Mouse (Mus musculus) kidney, embryonic 15.5 days (tissue): ENCODE results near the gene Hells. TPM values are rescaled to one million over a fixed set of nuclear protein-coding genes. Genes with fewer than 3 reads are reported as not detected.
A peak's percentile ranks its signal among the peaks of the same experiment; 100 is the strongest.

ENCODE experiments used
- ATAC-seq: fragments of 200-750 bp; cut with Nextera tagmentation; replicated peaks from 2 replicates; pipeline ENCODE4 v1.8.0; 2017; ENCODE audit warnings: moderate TSS enrichment; ENCODE audit not compliant: low FRiP score
- H3K27ac ChIP-seq: fragments of 300-500 bp; sonication (generic); 2 replicates; pipeline ENCODE4 v1.5.1; 2015; ENCODE audit warnings: mild to moderate bottlenecking, inconsistent platforms
- H3K27me3 ChIP-seq: fragments of 300-500 bp; sonication (generic); 2 replicates; pipeline ENCODE4 v1.6.1; 2015; ENCODE audit warnings: inconsistent platforms
- H3K36me3 ChIP-seq: fragments of 300-500 bp; sonication (generic); 2 replicates; pipeline ENCODE4 v1.6.1; 2015; ENCODE audit warnings: inconsistent platforms
- H3K4me1 ChIP-seq: fragments of 300-500 bp; sonication (generic); 2 replicates; pipeline ENCODE4 v1.6.1; 2015; ENCODE audit warnings: inconsistent platforms
- H3K4me2 ChIP-seq: fragments of 300-500 bp; sonication (generic); 2 replicates; pipeline ENCODE4 v1.6.1; 2015; ENCODE audit warnings: moderate library complexity, mild to moderate bottlenecking, inconsistent platforms
- H3K4me3 ChIP-seq: fragments of 300-500 bp; sonication (generic); replicated peaks from 2 replicates; pipeline ENCODE4 v1.5.1; 2015; ENCODE audit warnings: mild to moderate bottlenecking, inconsistent platforms
- H3K9ac ChIP-seq: fragments of 300-500 bp; sonication (generic); 2 replicates; pipeline ENCODE4 v1.6.1; 2015; ENCODE audit warnings: mild to moderate bottlenecking, inconsistent platforms
- H3K9me3 ChIP-seq: fragments of 300-500 bp; sonication (generic); replicated peaks from 2 replicates; pipeline ENCODE4 v1.6.1; 2016; ENCODE audit warnings: inconsistent platforms
- WGBS: fragments of 180-500 bp; shearing (Covaris S2); methylation state at CpG from one replicate; pipeline ENCODE4 v1.1.7; 2015; ENCODE audit warnings: mixed read lengths; 5-methylcytosine and 5-hydroxymethylcytosine counted together
- polyA plus RNA-seq: library from polyadenylated mRNA; unstranded; fragments of >200 nt; fragmentation: Nextera tagmentation; extraction: Ambion mirVana; gene quantifications from 2 replicates; pipeline ENCODE4 v1.2.1, GENCODE M21; 2015

Gene Hells
- polyA plus RNA-seq: 53.6 and 56.9 TPM in 2 replicates

DNA sequence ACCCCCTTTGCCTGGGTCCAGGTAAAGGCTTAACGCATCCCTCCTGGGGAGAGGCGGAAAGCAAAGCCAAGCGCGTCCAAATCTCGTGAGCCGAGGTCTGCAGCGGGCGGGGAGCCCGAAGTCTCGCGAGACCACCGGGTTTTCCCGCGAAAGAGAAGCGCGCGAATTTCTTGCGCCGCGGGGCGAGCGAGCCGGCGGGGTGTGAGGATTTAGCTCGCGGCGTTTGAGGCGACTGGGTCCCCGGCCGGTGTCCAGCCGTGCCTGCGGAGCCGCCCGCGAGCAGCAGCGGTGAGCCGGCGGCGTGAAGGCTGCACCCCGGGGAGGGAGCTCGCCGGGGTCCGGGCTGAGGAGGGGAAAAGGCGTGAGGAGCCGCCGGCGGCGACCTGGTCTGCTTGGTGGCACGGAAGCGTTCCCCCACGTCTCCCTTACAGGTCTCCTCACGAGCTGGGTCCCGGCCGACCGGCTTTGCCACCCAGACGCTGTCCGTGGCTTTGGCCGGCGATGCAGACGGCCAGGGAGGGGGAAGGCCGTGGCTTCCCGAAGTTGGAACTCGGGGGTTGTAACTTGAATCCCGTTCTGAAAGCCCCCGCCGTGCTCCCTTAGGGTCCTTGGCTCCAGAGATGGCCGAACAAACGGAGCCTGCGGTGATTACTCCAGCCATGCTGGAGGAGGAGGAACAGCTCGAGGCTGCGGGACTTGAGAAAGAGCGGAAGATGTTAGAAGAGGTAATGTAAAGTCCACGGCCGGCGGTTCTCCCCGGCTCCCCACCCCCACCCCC lies at the start of gene Hells:
Hells (plus strand) TSS at position 128 of the 778 bp plus-strand sequence.
- Histone ChIP-seq H3K4me2 (peak within 1 kb of the TSS; percentile 87), H3K27ac (peak within 1 kb of the TSS; percentile 87), H3K4me1 (peaks cover 8% of the 10 kb centered on the region), H3K4me3 (peak within 1 kb of the TSS; percentile 91), H3K9me3 (no peaks in the 10 kb centered on the region), H3K9ac (peak within 1 kb of the TSS; percentile 73), H3K27me3 (no peaks in the 10 kb centered on the region), H3K36me3 (peaks cover 19% of the 10 kb centered on the region)
- under 1% methylated on average over 76 of the region's 76 CpGs for WGBS
- peak; percentile 95 for ATAC-seq

- H3K4me1 ChIP-seq: no peaks in the 10 kb centered on the region
- no peak overlapping the region for H3K9ac ChIP-seq
- H3K27ac ChIP-seq: no peak overlapping the region
- H3K27me3 ChIP-seq: no peaks in the 10 kb centered on the region
- no peak overlapping the region for H3K4me2 ChIP-seq
- H3K9me3 ChIP-seq: no peaks in the 10 kb centered on the region
- H3K4me3 ChIP-seq: no peak overlapping the region
- 79% methylated on average over 12 of the region's 12 CpGs for WGBS
- ATAC-seq: no peak
- H3K36me3 ChIP-seq: peaks cover 5% of the 10 kb centered on the region; the same call in 1 of the 2 replicates
Observed at GRCm38 (mm10) chr19:38901146-38902135, 29.3 kb upstream of the Hells start.

GRCm38 (mm10) chr19:38902501-38902900 lies 28.2 kb upstream of the Hells start:
- H3K27me3 ChIP-seq: no peaks in the 10 kb centered on the region
- no peak overlapping the region for H3K9ac ChIP-seq
- H3K36me3 ChIP-seq: 0 out of 2 replicates have a peak, but pooled peaks cover 5% of the 10 kb centered on the region
- 95% methylated on average over 5 of the region's 5 CpGs for WGBS
- H3K4me1 ChIP-seq: no peaks in the 10 kb centered on the region
- ATAC-seq: no peak
- no peak overlapping the region for H3K27ac ChIP-seq
- H3K4me3 ChIP-seq: no peak overlapping the region
- H3K4me2 ChIP-seq: no peak overlapping the region
- H3K9me3 ChIP-seq: no peaks in the 10 kb centered on the region

- no peaks in the 10 kb centered on the region for H3K9me3 ChIP-seq
- no peak overlapping the region for H3K4me2 ChIP-seq
- 92% methylated on average over 9 of the region's 9 CpGs for WGBS
- no peak overlapping the region for H3K4me3 ChIP-seq
- H3K27ac ChIP-seq: no peak overlapping the region
- H3K9ac ChIP-seq: no peak overlapping the region
- no peak for ATAC-seq
- H3K27me3 ChIP-seq: no peaks in the 10 kb centered on the region
- no peaks in the 10 kb centered on the region for H3K4me1 ChIP-seq
- peaks cover 41% of the 10 kb centered on the region for H3K36me3 ChIP-seq
Observed at GRCm38 (mm10) chr19:38913786-38914185, 16.9 kb upstream of the Hells start.

DNA sequence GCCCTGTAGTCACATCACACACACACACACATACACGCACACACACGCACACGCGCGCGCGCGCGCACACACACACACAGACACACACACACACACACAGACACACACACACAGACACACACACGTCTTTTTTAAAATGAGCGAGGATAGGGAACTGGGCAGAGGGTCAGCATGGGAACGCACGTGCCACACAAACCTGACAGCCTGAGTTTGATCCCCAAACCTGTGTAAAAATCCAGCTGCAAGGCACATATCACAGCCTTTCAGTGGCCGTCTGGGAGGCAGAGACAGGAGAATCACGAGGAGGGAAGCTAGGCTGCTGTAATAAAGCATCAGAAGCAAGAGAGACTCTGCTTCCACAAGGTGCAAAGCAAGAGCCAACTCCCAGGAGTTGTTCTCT lies 15.8 kb upstream of the Hells start:
- 88% methylated on average over 15 of the region's 15 CpGs for WGBS
- no peak overlapping the region for H3K4me3 ChIP-seq

GRCm38 (mm10) chr19:38915677-38916076 lies 15.0 kb upstream of the Hells start:
- Histone ChIP-seq H3K9ac (no peak overlapping the region), H3K9me3 (no peaks in the 10 kb centered on the region), H3K4me3 (no peak overlapping the region), H3K4me2 (no peak overlapping the region), H3K27ac (no peak overlapping the region), H3K4me1 (no peaks in the 10 kb centered on the region), H3K27me3 (no peaks in the 10 kb centered on the region), H3K36me3 (peaks cover 49% of the 10 kb centered on the region)
- whole genome bisulfite sequencing: 51% methylated on average over 3 of the region's 3 CpGs
- no peak for ATAC-seq

More for the DNA sequence above, 15.8 kb upstream of the Hells start:
- no peak for ATAC-seq
- Histone ChIP-seq H3K9ac (no peak overlapping the region), H3K36me3 (peaks cover 45% of the 10 kb centered on the region), H3K9me3 (no peaks in the 10 kb centered on the region), H3K27me3 (no peaks in the 10 kb centered on the region), H3K4me2 (no peak overlapping the region), H3K27ac (no peak overlapping the region), H3K4me1 (no peaks in the 10 kb centered on the region)

GRCm38 (mm10) chr19:38928481-38929158 lies 2.1 kb upstream of the Hells start:
- Histone ChIP-seq H3K4me3 (no peak overlapping the region), H3K4me2 (no peak overlapping the region), H3K9ac (no peak overlapping the region), H3K4me1 (peaks cover 8% of the 10 kb centered on the region), H3K9me3 (no peaks in the 10 kb centered on the region), H3K27ac (no peak overlapping the region), H3K27me3 (no peaks in the 10 kb centered on the region), H3K36me3 (0 out of 2 replicates have a peak, but pooled peaks cover 3% of the 10 kb centered on the region)
- ATAC-seq: no peak
- 95% methylated on average over 11 of the region's 11 CpGs for WGBS

DNA sequence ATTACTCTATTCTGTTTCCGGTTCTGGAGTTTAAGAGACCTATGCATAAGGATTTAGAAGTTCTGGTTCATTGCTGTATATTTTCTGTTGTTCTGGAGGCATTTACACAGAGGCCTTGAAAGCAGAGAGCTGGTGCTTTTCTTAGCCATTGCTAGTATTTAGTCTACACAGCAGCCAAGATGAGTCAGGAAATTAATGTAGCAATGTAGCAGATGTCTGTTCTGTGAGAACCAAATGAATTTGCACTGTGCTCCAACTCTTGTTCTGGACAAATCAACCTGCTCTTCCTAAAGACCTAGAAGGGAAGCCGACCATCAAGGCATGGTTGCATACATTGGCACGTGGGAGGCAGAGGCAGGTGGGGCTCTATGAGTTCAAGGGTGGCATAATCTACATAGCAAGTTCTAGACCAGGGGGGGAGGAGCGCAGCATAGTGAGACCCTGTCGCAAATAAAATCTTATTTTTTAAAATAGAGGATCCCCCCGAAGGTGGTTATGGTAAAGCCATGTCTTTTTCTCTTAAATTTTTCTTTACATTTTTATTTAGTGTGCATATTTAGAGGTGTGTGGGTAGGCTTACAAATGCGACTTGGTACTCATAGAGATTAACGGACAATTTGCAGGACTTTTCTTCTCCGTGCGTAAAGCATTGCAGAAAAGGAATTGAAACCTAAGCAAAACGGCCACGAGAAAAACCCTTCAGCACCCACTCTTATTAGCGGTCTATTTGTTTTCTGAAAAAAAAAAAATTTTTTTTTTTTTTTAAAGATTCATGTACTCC lies 1.1 kb upstream of the Hells start:
- no peaks in the 10 kb centered on the region for H3K9me3 ChIP-seq
- no peak overlapping the region for H3K27ac ChIP-seq
- H3K9ac ChIP-seq: peak overlapping the region; percentile 73; the same call in 1 of the 2 replicates
- WGBS: 73% methylated on average over 13 of the region's 13 CpGs
- H3K4me1 ChIP-seq: peaks cover 8% of the 10 kb centered on the region
- ATAC-seq: no peak
- H3K36me3 ChIP-seq: peaks cover 12% of the 10 kb centered on the region
- H3K4me3 ChIP-seq: peak overlapping the region; percentile 91
- H3K27me3 ChIP-seq: no peaks in the 10 kb centered on the region
- H3K4me2 ChIP-seq: peak overlapping the region; percentile 87

DNA sequence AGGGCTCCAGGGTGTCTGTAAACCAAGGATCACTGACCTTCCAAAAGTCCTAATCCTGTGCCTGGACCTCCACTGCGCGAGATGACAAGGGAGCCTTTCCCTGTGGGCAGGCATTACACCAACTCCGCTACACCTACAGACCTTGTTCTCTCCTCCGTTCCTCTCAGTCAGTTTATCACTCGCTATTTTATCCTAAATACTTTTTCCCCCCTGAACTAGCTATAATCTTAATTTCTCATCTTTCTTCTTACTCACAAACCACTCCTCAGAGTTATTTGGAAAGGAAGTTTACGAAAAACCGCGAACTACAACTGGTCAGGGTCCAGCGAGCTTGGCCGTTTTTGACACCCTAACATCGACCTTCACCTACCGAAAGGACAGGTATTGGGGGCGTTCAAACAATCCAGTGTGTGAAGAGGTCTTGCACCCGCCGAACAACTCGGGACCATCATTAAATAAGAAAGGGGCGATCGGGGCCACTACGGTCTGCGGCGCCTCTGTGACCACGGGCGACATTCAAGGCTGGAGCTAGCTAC lies 395 bp upstream of the Hells start:
- WGBS: 2% methylated on average over 23 of the region's 23 CpGs
- no peaks in the 10 kb centered on the region for H3K27me3 ChIP-seq

DNA sequence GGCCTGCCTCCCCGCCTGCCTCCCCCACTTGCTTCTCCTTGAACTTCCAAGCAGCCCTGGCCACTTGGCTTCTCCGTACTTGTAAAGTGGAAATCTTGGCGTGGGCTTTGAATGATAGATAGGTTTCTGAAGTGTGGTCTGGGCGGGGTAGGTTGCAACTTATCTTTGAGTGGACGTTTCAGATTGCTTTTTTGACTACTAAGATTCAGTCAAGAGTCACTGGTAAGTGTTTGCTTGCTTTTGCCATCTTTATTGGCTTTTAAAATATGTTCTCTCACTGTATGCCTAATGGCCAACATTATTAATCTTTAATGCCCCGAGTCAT lies 813 bp downstream of the Hells start:
- ATAC-seq: no peak; the same call in 1 of the 2 replicates
- Histone ChIP-seq H3K9ac (peak overlapping the region; percentile 73), H3K27ac (peak overlapping the region; percentile 87), H3K4me3 (peak overlapping the region; percentile 91), H3K27me3 (no peaks in the 10 kb centered on the region), H3K36me3 (peaks cover 22% of the 10 kb centered on the region), H3K4me1 (peaks cover 8% of the 10 kb centered on the region), H3K4me2 (peak overlapping the region; percentile 87), H3K9me3 (no peaks in the 10 kb centered on the region)
- under 1% methylated on average over 6 of the region's 6 CpGs for WGBS

More for the DNA sequence above, 395 bp upstream of the Hells start:
- peak; percentile 23; the same call in 1 of the 2 replicates for ATAC-seq
- Histone ChIP-seq H3K9ac (peak overlapping the region; percentile 73), H3K4me2 (peak overlapping the region; percentile 87), H3K4me3 (peak overlapping the region; percentile 91), H3K27ac (peak overlapping the region; percentile 87), H3K4me1 (peaks cover 8% of the 10 kb centered on the region), H3K36me3 (peaks cover 15% of the 10 kb centered on the region), H3K9me3 (no peaks in the 10 kb centered on the region)
